Mouse (Mus musculus) C2C12 (cell line): ENCODE measurements around the gene Tcea3.

ENCODE experiments used
- CEBPB ChIP-seq: IDR thresholded peaks from one replicate; pipeline ENCODE4 v1.6.1; 2011; ENCODE audit warnings: low read depth, mild to moderate bottlenecking, control low read depth, moderate library complexity
- CTCF ChIP-seq: IDR thresholded peaks from one replicate; pipeline ENCODE4 v1.5.1; 2011; ENCODE audit not compliant: control insufficient read depth, insufficient read depth, insufficient read length
- MAX ChIP-seq: IDR thresholded peaks from one replicate; pipeline ENCODE4 v1.6.1; 2011; ENCODE audit warnings: mild to moderate bottlenecking, control low read depth
- USF1 ChIP-seq: IDR thresholded peaks from one replicate; pipeline ENCODE4 v1.6.1; 2011; ENCODE audit warnings: low read depth, mild to moderate bottlenecking, control low read depth, moderate library complexity

- TF ChIP-seq CTCF (no peak), MAX (no peak), USF1 (no peak), CEBPB (no peak)
Measured at GRCm38 (mm10) chr4:136284891-136285290, 37.4 kb downstream of the Tcea3 start.
